Mouse (Mus musculus) midbrain, embryonic 11.5 days (tissue): Measurements from ENCODE around the gene Efhd2. TPM values are rescaled to one million over a fixed set of nuclear protein-coding genes. Genes with fewer than 3 reads are reported as not detected.

ENCODE experiments used
- ATAC-seq: fragments of 200-750 bp; cut with Nextera tagmentation; 2 replicates; pipeline ENCODE4 v1.8.0; 2017; ENCODE audit warnings: moderate TSS enrichment, moderate library complexity; ENCODE audit not compliant: low FRiP score
- DNase-seq: peaks from one replicate; pipeline ENCODE4 v3.0.0; 2015; ENCODE audit warnings: low spot score; ENCODE audit errors: missing footprints
- H3K27ac ChIP-seq: fragments of 300-500 bp; sonication (generic); 2 replicates; pipeline ENCODE4 v1.5.1; 2014; ENCODE audit warnings: low read depth, low read length
- H3K27me3 ChIP-seq: fragments of 300-500 bp; sonication (generic); 2 replicates; pipeline ENCODE4 v1.6.1; 2014; ENCODE audit warnings: mild to moderate bottlenecking, low read length, moderate library complexity, mixed read lengths; ENCODE audit not compliant: control insufficient read depth, insufficient read depth
- H3K36me3 ChIP-seq: fragments of 300-500 bp; sonication (generic); 2 replicates; pipeline ENCODE4 v1.6.1; 2014; ENCODE audit warnings: mild to moderate bottlenecking, low read length, moderate library complexity, mixed read lengths; ENCODE audit not compliant: control insufficient read depth, insufficient read depth
- H3K4me1 ChIP-seq: fragments of 300-500 bp; sonication (generic); 2 replicates; pipeline ENCODE4 v1.6.1; 2014; ENCODE audit warnings: low read length; ENCODE audit not compliant: control insufficient read depth, insufficient read depth
- H3K4me2 ChIP-seq: fragments of 300-500 bp; sonication (generic); 2 replicates; pipeline ENCODE4 v1.6.1; 2014; ENCODE audit warnings: mild to moderate bottlenecking, moderate library complexity
- H3K4me3 ChIP-seq: fragments of 300-500 bp; sonication (generic); 2 replicates; pipeline ENCODE4 v1.5.1; 2014; ENCODE audit warnings: low read depth, low read length
- H3K9ac ChIP-seq: fragments of 300-500 bp; sonication (generic); 2 replicates; pipeline ENCODE4 v1.6.1; 2014; ENCODE audit warnings: low read length
- H3K9me3 ChIP-seq: fragments of 300-500 bp; sonication (generic); 2 replicates; pipeline ENCODE4 v1.6.1; 2016; ENCODE audit warnings: low read length; ENCODE audit not compliant: control insufficient read depth
- WGBS: fragments of 180-500 bp; shearing (Covaris S2); extraction: QIAGEN DNeasy Blood & Tissue Kit; methylation state at CpG from one replicate; pipeline ENCODE4 v1.1.7; 2014; 5-methylcytosine and 5-hydroxymethylcytosine counted together
- polyA plus RNA-seq: library from polyadenylated mRNA; unstranded; fragments of >200 nt; fragmentation: Nextera tagmentation; extraction: Ambion mirVana; gene quantifications from 2 replicates; pipeline ENCODE4 v1.2.1, GENCODE M21; 2014

The Efhd2 gene
- polyA plus RNA-seq, 1 experiment from 2014 or later, result 34.7 TPM

DNA sequence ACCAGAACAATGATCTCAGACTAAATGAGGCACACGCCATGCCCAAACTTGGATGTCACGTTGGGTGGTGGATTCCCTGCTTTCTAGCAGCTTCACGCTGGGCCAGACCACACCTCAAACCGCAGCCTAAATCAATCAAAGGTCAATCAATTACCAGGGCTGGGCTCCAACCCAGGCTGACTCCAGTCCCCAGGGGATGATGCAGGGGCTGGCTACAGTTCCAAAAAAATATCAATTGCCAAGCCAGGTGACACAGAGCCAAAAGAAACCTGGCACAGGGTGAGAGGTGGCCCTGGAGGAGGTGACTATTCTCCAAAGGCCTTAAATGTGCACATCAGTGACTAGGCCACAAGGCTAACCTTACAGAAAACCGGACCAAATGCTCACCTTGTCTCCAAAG, 9.1 kb downstream of the Efhd2 start:
- no peak overlapping the region for H3K9ac ChIP-seq
- no peak for ATAC-seq
- 90% methylated on average over 5 of the region's 5 CpGs for WGBS
- no peak overlapping the region for H3K27ac ChIP-seq
- H3K4me1 ChIP-seq, result peaks cover 11% of the 10 kb centered on the region
- no peaks in the 10 kb centered on the region for H3K27me3 ChIP-seq
- H3K4me2 ChIP-seq, result no peak overlapping the region
- H3K9me3 ChIP-seq, result no peaks in the 10 kb centered on the region
- no peak overlapping the region for H3K4me3 ChIP-seq
- no peak for DNase-seq
- H3K36me3 ChIP-seq, result peaks cover 7% of the 10 kb centered on the region; the same call in 1 of the 2 replicates

DNA sequence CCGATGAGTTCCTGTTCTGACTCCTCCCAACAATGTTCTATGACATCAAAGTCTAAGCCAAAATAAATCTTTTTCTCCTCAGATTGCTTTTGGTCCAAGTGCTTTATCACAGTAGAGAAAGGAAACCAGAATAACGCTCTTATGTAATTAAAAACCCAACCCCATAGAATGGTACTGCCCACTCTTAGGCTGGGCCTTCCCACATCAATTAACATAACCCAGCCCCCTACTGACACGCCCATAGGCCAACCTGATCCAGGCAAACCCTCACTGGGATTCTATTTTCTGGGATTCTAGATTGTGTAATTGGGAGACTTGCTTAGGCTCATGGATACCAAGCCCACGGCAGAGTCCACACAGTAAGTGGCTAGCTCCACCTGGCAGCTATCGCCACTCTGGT, 9.7 kb downstream of the Efhd2 start:
- Histone ChIP-seq H3K9me3 (no peaks in the 10 kb centered on the region), H3K36me3 (peaks cover 7% of the 10 kb centered on the region; the same call in 1 of the 2 replicates), H3K27ac (no peak overlapping the region), H3K4me1 (peaks cover 11% of the 10 kb centered on the region), H3K4me2 (no peak overlapping the region), H3K9ac (no peak overlapping the region), H3K27me3 (no peaks in the 10 kb centered on the region), H3K4me3 (no peak overlapping the region)
- no peak for DNase-seq
- no peak for ATAC-seq
- 93% methylated on average over 5 of the region's 5 CpGs for WGBS

DNA sequence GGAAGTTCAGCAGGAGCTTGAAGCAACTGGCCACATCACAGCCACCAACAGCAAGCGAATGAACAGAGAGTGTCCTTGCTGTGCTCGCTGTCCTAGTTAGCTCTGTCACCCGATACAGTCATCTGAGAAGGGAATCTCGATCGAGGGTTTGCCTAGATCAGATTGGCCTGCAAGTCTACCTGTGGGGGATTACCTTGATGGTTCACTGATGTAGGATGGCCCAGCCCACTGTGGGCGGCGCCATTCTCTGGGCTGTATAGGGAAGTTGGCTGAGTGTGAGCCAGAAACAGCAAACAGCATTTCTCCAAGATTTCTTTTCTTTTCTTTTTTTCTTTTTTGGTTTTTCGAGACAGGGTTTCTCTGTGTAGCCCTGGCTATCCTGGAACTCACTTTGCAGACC, 10.2 kb downstream of the Efhd2 start:
- Histone ChIP-seq H3K4me2 (no peak overlapping the region), H3K9me3 (no peaks in the 10 kb centered on the region), H3K4me3 (no peak overlapping the region), H3K4me1 (peaks cover 11% of the 10 kb centered on the region), H3K27ac (no peak overlapping the region), H3K9ac (no peak overlapping the region), H3K27me3 (no peaks in the 10 kb centered on the region), H3K36me3 (peaks cover 8% of the 10 kb centered on the region)
- DNase-seq (no peak), ATAC-seq (no peak)
- WGBS, result 95% methylated on average over 8 of the region's 8 CpGs

DNA sequence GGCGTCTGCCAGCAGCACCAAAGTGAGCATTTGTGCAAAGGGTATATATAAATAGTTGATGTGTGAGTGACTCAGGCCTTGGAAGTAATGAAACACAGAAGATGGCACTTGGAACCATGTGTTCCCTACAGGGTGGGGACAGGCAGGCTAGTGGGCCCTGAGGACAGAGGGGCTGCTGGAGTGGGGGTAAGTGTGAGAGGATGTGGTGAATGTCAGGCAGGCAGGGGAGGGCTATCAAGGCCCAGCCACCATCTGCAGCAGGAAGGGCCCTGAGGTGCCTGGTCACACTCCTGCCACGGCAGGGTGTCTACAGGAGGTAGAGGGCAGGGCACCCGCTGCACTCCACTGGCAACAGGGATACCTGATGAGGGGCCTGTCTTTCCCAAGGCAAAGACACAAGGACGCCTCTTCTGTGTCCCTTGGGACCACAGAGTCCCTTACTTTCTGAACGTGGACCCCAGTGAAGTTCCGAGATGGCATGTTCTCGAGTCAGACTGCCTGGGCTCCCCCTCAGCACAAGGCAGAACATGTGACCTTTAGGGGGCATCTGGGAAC, 10.9 kb downstream of the Efhd2 start:
- 94% methylated on average over 7 of the region's 7 CpGs for WGBS
- no peak overlapping the region for H3K27ac ChIP-seq
- no peak for ATAC-seq
- H3K27me3 ChIP-seq, result no peaks in the 10 kb centered on the region
- H3K9me3 ChIP-seq, result no peaks in the 10 kb centered on the region
- peaks cover 10% of the 10 kb centered on the region for H3K36me3 ChIP-seq
- no peak overlapping the region for H3K9ac ChIP-seq
- H3K4me1 ChIP-seq, result peaks cover 11% of the 10 kb centered on the region
- DNase-seq, result no peak
- H3K4me2 ChIP-seq, result no peak overlapping the region
- no peak overlapping the region for H3K4me3 ChIP-seq

DNA sequence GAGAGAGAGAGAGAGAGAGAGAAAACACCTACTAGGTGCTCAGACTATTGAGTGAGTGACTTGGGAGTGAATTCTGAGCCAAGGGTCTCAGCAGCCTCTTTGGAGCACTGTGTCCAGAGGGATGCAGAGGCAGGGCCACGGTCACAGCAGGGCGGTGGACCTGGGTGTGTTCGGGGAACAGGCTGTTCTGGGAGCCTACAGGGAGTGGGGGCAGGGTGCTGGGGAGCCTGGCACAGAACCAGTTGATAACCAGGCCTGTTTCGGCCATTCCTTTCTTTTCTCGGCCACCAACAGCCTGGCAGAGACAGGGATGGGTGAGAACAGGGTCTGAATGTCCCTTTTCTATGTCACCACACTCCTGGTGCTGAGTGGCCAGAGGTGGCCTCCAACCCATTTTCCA, 11.9 kb downstream of the Efhd2 start:
- peaks cover 10% of the 10 kb centered on the region for H3K36me3 ChIP-seq
- 88% methylated on average over 5 of the region's 5 CpGs for WGBS
- H3K27ac ChIP-seq, result no peak overlapping the region
- no peak overlapping the region for H3K4me2 ChIP-seq
- H3K9ac ChIP-seq, result no peak overlapping the region
- H3K4me1 ChIP-seq, result peaks cover 11% of the 10 kb centered on the region
- ATAC-seq, result no peak
- no peak overlapping the region for H3K4me3 ChIP-seq
- no peak for DNase-seq
- H3K27me3 ChIP-seq, result no peaks in the 10 kb centered on the region
- no peaks in the 10 kb centered on the region for H3K9me3 ChIP-seq

DNA sequence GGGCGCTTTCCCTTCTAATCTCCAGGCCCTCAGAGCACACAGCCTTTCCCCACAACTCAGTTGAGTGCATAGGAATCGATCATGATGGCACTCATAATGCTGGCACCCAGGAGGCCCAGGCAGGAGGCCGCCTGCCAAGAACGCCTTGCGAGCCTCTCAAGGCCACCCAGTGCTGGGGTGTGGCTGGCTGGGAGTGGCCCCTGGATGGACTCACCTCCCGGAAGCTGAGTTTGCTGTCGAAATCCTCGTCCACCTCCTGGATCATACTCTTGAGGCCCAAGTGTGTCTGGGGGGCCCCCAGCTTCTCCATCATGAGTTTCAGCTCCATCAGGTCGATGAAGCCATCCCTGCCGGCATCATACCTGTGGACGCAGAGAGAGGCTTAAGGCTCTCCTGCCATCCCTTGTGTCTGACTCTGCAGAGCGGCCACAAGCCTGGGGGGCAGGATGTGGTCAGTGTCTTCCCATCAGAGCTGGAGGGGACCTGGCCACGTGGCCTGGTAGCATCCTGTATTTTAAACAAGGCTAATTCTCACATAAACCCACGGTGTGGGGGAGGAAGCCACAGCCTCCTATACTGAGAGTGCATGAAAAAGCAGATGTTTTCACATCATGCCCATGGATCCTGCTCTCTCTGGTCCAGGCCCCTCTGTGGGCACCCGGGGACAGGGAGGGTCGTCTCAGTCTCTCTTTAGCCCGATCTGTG, 13.0 kb downstream of the Efhd2 start:
- Histone ChIP-seq H3K27me3 (no peaks in the 10 kb centered on the region), H3K9ac (no peak overlapping the region), H3K4me3 (no peak overlapping the region), H3K4me2 (no peak overlapping the region), H3K4me1 (peaks cover 3% of the 10 kb centered on the region), H3K9me3 (no peaks in the 10 kb centered on the region), H3K36me3 (peaks cover 10% of the 10 kb centered on the region), H3K27ac (no peak overlapping the region)
- ATAC-seq (no peak), DNase-seq (no peak)
- WGBS, result 90% methylated on average over 17 of the region's 17 CpGs

DNA sequence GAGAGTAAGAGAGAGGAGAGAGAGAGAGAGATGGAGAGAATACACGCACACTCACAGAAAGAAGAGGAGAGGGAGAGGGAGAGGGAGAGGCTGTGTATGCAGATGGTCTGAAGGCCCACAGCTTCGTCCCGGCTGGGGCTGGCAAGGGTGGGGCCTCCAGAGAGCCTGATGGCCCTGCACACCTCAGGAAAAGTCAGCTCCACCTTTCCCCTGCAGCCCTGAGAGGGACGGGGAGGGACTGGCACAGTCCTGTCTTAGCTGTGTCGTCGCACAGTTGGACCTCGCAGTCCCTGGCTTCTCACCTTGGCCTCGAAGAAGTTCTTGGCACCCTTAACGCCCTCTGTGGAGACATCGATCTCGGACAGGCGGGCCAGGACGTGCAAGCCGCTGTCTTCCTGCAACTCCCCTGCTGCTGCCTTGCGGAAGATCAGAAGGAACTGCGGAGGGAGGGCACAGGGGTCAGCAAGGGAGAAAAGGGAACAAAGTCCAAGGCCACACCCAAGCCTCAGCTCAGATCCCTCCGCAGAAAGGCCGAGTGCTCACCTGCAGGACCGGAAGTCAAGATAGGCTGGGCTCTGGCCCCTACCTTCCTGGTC, 14.4 kb downstream of the Efhd2 start:
- no peak overlapping the region for H3K27ac ChIP-seq
- 0 out of 2 replicates have a peak, but pooled peaks cover 3% of the 10 kb centered on the region for H3K4me1 ChIP-seq
- no peak overlapping the region for H3K9ac ChIP-seq
- no peak overlapping the region for H3K4me2 ChIP-seq
- no peak for DNase-seq
- H3K9me3 ChIP-seq, result no peaks in the 10 kb centered on the region
- ATAC-seq, result no peak
- WGBS, result 68% methylated on average over 19 of the region's 19 CpGs
- H3K4me3 ChIP-seq, result no peak overlapping the region
- H3K36me3 ChIP-seq, result peaks cover 10% of the 10 kb centered on the region
- H3K27me3 ChIP-seq, result no peaks in the 10 kb centered on the region

DNA sequence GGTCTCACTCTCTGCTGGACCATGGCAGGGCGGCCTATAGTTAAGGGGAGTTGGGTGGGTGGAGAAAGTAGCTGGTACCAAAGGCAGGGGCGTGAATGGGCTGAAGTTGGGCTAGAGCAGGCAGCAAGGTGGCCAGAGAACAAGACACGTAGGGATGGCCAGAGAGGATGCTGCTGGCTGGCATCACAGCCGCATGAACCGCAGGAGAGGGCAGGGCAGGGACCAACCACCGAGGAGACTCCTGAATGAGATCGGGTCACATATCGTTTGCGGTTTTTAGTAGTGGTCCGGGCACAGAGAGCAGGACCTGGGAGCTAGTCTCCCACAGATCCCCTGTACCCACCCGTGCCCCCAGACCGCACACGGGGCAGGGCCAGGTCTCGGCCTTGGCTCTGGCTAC, 15.4 kb downstream of the Efhd2 start:
- H3K27ac ChIP-seq, result no peak overlapping the region
- H3K4me1 ChIP-seq, result 0 out of 2 replicates have a peak, but pooled peaks cover 3% of the 10 kb centered on the region
- no peak overlapping the region for H3K4me3 ChIP-seq
- no peaks in the 10 kb centered on the region for H3K27me3 ChIP-seq
- WGBS, result 94% methylated on average over 14 of the region's 14 CpGs
- DNase-seq (no peak), ATAC-seq (no peak)
- H3K9ac ChIP-seq, result no peak overlapping the region
- peaks cover 10% of the 10 kb centered on the region for H3K36me3 ChIP-seq
- no peak overlapping the region for H3K4me2 ChIP-seq
- no peaks in the 10 kb centered on the region for H3K9me3 ChIP-seq

DNA sequence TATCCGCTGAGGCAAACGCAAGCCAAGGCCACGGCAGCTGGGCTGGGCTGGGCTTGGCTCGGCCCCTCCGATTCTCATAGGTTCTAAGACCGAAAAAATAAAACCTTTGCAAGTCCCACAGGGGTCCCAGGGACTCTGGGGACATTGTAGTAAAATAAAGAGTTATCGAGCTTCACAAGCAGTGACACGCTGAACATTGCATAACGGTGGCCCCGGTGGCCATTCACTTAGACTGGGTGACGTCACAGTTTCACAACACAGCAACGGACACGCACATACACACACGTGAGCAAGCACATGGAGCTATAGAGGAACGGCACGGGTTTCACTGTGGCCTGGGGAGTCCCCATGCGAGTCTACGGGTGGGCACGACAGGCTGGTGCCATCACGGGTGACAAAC, 16.2 kb downstream of the Efhd2 start:
- no peak overlapping the region for H3K27ac ChIP-seq
- DNase-seq (no peak), ATAC-seq (no peak)
- H3K4me3 ChIP-seq, result no peak overlapping the region
- no peak overlapping the region for H3K9ac ChIP-seq
- H3K9me3 ChIP-seq, result no peaks in the 10 kb centered on the region
- H3K36me3 ChIP-seq, result peaks cover 10% of the 10 kb centered on the region
- no peaks in the 10 kb centered on the region for H3K27me3 ChIP-seq
- 90% methylated on average over 20 of the region's 20 CpGs for WGBS
- no peak overlapping the region for H3K4me2 ChIP-seq
- H3K4me1 ChIP-seq, result 0 out of 2 replicates have a peak, but pooled peaks cover 3% of the 10 kb centered on the region
